Mouse (Mus musculus) monocyte, adult 2 months (primary cell): ENCODE measurements around the gene Hoxa2.

Experiments
- DNase-seq, 2 experiments: peaks; one replicate each; pipeline ENCODE4 v3.0.0; 2022; ENCODE audit warnings: low spot score in 2 of 2, low read depth in 1 of 2

Gene Hoxa2

DNA sequence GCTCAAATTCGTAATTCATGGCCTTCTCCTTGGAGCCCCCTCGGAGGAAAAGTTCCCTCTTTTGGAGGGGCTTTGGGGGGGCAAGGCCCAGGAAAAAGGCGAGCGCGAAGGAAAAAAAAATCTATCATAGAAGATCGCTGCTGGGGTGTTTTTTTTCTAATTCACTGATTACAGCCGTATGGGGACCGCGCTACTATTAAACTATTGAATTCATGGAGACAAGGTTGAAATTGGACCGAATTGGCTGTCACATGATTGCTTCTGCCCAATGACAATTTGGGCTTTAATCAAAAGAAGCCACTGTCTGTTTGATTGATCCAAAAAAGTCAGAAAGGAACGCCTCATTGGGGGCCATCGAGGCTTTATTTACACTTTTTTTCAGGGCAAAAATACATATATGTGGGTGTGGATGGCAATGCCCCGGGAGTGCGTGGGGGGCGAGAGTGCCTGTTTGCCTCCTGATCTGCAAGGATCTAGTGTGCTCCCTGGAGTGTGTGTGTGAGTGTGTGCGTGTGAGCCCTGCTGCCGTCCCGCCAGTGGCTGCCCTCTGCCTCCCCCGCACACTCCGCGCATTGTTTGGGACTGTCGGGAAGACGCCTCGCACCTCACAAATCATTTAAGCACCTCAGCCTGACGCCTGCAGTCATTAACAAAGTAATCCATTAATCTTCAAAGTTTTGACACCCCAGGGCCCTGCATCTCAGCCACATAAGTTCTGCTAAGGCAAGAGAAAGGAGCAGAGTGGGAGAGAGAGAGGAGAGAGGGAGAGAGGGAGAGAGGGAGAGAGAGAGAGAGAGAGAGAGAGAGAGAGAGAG is at the start of gene Hoxa2:
Hoxa2 (minus strand) TSS at position 206 of the 815 bp plus-strand sequence.
- DNase-seq, result no peak

DNA sequence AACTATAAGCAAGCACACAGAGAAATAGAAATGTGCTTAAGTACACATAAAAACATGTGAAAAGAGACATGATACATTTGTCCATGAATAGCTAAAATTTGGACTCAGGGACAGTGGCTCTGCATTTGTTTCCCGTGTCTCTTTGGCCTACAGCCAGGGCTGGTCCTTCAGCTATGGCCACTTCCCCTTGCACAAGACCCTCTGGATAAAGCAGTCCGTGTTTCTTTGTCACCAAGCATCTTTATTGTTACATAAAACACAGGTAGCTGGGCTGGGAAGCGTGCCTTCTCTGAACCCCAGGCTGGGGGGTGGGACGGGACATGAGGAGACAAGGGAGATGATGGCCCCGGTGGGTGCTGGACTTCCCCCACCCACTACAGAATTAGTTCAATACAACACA is 49.6 kb upstream of the Hoxa2 start:
- DNase-seq, result no peak

DNA sequence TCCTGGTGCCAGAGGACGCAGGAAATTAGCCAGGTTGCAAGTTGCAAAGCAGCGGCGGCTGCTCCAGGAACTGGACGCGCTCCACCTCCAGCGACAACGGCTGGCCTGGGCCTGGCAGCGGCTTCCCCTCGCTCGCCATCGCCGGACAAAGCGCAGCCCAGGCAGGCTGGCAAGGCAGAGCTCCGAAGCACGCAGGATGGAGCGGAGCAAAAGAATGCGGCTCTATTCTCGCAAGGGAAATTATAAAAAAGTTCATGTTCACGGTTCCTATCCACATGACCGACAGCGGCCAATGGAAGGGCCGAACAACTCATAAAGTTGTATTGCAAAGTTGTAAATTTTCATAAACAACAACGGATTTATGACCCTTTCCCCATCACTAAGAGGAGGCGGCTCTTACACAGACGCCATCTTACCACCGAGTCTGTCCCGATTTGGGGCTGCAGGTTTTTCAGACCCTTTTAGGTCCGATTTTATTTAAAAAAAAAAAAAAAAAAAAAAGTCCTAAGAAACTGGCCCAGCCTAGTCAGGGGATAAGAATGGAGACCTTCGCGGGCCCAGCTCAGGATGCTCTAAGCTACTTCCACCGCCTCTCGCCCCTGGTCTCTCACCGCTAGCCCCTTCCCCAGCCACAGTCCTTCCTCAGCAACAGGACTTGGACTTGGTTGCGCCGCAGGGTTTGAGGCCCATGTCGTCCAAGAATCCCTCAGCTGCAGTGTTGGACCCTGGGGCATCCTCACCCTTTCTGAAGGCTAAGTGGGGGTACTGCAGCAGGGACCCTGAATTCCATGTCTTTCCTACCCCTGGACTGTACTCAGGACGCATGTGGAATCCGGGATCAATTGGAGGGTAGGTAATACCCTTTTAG is 48.7 kb upstream of the Hoxa2 start, which contains the start of the genes Hoxa3 and Gm28308:
Hoxa3 (minus strand) TSS at position 218 of the 868 bp plus-strand sequence.
Gm28308 (minus strand) TSS at position 221 of the 868 bp plus-strand sequence.
- DNase-seq, result no peak

DNA sequence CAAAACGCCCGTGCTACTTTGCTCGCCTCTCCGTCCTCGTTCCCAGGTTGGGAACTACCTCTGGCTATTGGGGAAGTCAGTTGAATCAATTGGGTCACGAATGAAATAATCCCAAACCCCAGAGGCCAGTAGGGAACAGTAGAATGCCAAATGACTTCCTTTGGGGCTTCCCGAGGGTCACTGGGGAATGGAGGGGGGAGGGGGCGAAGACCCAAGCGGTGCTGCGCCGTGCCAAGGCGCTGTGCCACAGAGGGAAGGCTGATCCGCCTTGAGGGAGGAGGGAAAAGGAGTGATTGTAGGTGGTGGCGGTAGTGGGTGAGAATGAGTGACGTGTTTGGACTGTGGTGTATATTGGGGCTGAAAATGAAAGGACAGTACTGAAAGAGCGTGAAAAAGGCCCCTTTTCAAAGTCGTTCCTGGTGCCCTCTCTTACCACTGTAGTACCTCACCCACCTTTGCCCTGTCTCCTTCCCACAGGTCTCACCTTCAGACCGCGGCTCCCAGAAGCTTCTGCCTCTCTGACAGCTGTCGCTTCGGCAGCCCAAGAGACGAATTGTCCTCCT is 48.0 kb upstream of the Hoxa2 start:
- no peak for DNase-seq

DNA sequence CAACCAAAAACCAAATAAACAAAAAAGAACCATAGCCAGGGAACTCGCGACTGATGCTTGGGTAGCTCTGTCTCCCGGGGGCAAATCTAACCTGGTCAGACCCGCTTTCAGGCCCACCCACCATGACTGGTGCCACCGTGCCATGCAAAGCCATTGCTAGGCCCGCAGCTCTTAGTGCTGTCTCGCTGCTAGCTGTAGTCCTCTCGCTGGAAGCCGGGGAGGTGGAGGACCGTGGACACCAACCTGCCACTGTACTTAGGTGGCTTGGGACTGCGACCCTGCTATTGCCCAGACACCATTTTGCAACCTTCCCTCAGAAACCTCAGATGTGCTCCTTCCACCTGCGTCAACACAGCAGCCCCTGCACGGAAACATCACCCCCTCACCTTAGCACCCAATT is 47.3 kb upstream of the Hoxa2 start:
- no peak for DNase-seq

DNA sequence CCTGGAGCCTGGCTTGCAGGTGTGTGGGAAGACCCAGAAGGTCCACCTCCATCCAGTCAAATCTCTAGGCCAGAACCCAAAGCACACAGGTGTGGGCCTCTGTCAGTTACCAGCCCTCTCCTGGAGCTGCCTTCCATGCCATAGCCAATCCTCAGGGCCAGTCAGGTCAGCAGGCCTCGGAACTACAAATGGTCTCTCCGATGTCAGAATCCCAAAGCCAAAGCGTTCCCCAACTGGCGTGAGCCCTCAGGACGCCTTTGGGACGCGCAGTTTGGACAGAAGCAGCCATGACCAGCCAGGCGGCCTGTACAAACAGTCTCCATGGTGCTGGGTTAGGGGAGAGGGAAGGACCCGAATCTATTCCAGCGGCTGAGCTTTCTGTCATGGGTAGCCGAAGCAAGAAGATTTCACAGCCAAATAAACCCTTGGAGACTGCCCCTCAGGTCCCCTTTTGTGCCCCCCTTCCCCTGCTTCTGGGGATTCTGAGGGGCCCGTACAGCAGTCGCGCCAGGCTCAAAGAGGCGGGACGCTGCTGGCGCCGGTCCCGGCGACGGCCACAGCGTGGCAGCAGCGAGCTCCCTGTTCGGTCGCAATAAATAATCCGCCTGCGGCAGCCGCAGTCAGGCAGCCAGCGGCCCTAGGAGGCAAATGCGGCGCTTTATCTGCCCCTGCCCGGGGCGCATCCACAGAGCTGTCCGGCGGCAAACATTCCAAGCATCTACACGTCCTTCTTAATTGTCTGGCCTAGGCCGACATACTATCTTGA is 46.7 kb upstream of the Hoxa2 start:
- DNase-seq, result no peak

DNA sequence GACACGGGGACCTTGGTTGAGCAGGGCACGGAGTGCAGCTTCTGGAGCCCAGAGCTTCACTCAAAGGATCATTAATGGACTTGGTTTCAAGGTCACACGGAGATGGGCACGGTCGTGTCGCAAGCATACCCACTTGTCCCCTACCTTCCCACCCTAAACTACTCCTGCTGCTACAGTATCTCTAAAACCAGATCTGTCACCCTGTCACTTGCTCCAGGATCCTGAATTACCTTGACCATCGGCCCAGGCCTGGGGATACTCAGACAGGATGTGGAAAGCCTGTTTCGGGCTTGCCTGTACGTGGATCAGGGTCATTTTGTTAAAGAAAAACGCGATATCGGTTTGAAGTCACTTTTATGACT is 45.0 kb upstream of the Hoxa2 start:
- DNase-seq, result no peak

DNA sequence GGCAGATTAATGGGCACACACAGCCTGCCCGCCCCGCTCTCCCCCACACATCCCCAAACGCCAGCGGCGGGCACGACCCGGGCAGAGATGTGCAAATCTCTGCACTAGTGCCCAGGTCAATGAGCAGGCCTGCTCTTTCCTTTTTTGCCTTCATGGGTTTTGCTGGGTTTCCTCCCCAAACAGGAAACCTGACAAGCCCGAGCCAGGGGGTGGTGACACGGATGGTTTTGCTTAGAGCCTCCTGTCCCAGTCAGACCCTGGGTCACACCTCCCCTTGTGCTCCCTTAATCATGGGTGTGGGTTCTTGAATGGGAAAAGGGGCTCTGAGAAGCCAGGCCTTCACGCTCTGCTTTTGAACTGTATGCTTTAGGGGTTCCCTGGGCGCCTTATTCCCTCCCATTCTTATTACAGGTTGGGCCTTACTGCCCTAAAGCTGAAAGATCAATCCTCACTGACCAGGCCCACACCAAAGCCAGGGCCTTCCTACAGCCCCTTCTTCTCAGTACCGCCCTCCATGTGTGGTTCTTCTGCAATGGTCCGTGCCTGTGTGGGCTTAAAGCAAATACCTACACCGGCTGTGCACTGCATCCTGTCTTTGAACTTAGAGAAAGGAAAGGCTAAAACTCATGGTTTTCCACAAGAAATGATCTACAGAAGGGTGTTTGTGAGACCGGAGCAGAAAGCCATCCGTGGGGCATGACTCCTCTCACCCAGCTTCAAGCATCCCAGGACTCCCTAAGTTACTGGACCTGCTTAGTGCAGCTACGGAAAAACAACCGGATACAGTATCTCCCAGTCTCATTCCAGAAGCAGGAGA is 44.4 kb upstream of the Hoxa2 start:
- DNase-seq, result no peak

DNA sequence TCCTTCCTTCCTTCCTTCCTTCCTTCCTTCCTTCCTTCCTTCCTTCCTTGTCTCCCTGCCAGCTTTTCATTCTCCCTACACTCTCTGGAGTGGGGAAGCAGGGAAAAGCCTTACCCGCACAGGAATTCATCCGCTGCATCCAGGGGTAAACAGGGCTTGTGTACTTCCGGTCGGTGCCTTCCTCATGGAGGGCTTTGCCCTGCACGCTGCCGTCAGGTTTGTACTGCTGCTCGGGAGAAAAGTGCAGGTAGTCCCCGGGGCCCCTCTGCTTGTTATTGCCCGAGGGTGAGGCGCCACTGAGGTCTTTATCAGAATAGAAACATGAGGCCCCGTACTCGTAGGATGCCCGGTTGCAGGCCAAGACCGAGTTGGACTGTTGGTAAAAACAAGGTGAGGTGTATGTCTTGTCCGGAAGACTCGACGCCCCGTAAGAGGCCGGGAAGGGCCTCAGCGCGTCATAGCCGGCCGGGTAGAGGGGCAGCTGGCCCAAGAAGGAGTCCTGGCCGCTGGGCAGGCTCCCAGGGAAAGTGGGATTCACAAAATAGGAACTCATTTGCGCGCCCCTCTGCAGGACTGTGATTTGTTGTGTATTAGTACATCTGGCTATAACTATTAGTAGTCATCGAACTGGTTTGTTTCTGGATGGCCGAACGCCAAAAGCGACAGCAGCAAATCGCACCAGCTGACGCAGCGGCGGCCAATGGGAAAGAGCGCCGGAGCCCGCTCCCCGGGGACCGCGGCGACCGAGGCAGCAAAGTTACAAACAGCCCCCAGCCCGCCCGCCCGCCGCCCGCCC is 43.6 kb upstream of the Hoxa2 start, which contains the start of gene Hoxa6:
Hoxa6 (minus strand) TSS at position 651 of the 796 bp plus-strand sequence.
- no peak for DNase-seq

DNA sequence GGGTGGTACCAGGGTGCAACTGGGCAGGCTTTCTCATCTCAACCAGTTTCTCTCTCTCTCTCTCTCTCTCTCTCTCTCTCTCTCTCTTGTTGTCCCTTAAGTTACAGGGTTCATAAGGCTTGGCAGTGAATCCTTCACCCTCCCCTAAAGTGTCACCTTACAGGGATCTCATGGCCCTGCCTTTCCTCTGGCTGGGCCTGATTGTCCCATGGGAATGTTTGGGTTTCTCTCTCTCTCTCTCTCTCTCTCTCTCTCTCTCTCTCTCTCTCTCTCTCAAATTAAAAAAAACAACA is 43.0 kb upstream of the Hoxa2 start:
- DNase-seq, result no peak

DNA sequence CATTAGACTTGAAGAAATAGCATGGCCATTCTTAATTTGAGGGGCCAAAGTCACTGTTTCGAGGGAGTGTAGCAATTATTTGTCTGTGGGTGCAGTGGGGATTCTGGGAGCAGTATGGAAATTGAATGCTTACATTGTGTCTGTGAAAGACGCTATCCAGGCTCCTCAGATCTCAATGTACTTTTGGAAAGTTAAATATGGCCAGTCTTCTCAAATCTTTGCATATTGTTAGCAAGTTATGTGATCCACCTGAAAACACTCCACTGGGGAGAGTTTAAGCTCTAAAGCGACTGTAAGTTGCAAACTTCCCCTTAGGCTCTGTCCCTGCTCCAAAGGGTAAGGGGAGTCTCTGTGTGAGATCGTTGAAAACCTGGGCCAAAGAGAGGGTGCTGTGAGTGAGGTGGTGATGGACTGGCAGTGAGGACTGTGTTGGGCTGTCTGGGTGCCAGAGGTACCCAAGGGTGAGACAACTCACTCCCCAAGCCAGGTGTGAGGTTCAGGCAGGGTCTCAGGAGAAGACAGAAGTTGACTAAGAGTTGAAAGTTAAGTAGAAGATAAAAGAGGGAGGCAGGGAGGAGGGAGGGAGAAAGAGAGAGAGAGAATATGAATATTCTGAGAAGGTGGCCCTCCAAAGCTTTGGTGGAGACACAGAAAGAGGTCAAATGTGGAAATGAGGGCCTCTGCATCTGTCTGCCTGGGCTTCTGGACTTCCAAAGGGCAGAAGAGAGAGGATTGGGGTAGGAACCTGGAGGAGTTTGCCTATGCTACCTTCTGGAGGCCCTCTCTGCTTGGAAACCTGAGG is 42.5 kb upstream of the Hoxa2 start:
- DNase-seq, result no peak

DNA sequence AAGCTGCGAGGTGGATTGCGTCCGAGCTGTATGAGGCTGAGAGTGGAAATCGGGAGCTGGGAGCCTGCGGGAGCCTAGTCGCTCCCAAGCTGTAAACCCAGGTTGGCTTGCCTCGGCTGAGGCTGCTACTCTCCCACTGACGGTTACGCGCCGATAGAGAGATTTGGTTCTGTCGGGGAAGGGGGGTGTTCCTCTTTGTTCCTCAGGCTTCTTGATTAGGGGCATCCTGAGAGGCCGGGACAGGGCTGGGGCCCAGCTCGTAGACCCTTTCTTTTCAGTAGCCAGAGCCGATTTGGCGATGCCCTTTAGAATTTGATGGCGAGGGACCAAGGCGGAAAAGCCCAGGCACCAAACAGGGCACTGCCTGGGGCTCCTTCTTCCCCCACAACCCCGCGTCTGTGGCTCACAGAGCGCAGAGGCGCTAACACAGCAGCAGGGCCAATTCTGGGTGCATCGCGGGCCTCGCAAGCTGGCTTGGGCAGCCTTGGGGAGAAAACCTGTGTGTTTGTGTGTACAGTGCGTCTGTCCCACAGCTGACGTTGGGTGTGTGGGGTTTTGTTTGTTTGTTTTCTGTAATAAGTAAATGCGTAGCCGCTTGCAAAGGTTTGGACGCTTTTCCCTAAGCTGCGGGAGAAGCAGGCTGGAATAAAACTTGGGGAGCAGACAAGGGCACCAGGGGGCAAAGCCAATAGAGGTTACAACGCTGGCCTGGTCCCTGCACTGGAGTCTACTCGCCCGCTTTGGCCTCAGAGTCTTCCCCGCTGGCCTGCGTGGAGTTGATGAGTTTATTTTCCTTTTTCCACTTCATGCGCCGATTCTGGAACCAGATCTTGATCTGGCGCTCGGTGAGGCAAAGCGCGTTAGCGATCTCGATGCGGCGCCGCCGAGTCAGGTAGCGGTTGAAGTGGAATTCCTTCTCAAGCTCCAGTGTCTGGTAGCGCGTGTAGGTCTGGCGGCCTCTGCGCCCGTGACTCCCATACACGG is 41.3 kb upstream of the Hoxa2 start:
- DNase-seq, result no peak

DNA sequence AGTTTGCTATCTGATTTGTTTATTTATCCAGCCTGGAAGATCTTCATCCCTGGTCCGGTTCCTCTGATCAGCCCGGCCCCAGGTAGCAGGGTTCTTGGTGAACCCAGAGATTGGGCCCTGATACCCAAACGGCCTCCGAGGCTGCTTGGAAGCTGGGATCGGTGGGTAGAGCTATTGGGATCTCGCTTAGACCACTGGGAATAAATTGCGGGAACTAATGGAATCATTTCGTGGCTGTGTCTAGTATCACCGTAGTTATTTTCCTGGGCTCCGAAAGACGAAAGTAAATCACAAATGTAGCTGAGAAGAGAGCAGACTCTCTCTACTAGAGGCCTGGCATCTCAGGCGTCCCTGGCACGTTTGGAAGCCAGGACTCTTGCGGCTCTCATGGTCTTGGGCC is 40.6 kb upstream of the Hoxa2 start:
- DNase-seq, result no peak

DNA sequence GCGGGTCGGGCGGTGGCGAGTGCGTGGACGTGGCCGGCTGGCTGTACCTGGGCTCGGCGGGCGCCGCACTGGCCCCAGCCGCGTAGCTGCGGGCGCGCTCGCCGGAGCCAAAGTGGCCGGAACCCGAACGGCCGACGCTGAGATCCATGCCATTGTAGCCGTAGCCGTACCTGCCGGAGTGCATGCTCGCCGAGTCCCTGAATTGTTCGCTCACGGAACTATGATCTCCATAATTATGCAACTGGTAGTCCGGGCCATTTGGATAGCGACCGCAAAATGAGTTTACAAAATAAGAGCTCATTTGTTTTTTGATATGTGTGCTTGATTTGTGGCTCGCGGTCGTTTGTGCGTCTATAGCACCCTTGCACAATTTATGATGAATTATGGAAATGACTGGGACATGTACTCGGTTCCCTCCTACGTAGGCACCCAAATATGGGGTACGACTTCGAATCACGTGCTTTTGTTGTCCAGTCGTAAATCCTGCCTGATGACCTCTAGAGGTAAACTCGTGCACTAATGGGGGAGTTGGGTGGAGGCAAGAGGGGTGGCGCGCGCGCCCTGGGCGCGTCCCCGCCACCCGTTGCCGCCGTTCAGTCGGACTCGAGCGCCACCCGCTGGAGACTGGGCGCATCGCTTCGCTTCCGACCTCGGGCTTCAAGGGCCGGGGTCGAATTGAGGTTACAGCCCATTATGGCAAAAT is 39.6 kb upstream of the Hoxa2 start, which contains the start of gene Hoxa5:
Hoxa5 (minus strand) TSS at position 538 of the 703 bp plus-strand sequence.
- no peak for DNase-seq

DNA sequence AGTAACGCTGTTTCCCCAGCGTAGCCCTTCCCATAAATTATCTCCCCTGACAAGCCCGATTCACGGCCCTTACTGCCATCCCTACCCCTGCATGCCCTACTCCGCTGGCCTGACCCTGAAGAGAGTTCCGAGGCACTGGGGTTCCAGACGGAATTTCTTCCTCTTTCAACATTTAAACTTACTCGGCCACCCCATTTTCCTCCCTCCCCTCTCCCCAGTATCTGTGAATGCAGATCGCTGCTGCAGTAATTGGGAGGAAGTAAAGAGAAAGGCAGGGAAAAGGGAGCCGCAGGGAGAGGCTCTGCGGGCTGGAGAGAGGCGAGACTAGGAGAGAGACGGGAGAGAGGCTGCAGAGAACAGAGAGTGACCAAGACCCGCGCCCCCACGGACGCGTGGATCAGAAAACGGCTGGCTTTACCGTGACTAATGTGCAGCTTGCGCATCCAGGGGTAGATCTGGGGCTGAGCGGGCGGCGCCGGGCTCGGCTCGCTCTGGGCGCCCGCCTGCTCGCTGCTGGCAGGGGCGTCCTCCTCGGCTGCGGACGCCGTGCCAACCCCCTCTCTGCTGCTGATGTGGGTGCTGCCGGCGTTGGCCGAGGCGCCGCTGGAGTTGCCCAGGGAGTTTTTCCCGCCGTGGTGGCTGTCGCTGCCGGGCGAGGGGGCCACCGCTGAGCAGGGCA is 38.9 kb upstream of the Hoxa2 start:
- no peak for DNase-seq

DNA sequence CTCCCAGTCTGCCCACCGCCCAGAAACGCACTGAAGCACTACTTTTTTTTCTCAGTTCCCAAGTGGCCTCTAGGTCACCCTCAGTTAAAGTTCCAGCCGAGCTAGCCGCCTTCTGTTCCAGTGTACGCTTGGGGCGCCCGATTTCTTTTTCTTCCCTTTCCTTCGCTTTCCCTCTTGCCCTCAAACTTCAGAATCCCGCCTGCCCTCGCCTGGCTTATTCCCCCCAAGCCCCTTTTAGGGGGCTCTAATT is 38.4 kb upstream of the Hoxa2 start:
- no peak for DNase-seq
